Mouse (Mus musculus): ENCODE data around the gene Vmn2r86.
"Not testable (repeated sequence)": the region's sequence is repeated elsewhere in the genome, so short reads cannot be mapped to it uniquely, and the experiment has no call there.

The Vmn2r86 gene

DNA sequence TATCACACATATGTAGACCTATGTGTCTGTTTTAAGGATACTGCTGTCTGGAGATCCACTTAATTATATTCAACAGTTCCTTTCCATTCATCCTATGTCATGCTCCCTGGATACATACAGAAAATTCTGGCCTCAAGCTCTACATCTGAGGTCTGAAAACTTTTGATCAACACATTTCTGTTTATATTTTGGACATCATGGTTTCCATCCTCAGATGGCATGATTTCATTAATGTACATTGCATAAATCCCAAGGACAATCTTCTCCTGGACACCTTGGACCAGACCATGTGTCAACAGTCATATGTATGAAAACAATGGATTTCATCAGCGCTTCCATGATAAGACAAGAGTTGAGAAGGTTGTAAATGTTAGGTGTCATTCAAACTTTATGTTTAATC is at the start of gene Vmn2r86:
TSS of gene Vmn2r86 (minus strand) at position 101 of the 400 bp plus-strand sequence.
- DNase-seq, result not testable (repeated sequence)

- no peak for DNase-seq
These were observed 41.4 kb upstream of the Vmn2r86 start, which contains the start of gene Vmn2r87 for GRCm38 (mm10) chr10:130497296-130497695. Vmn2r87 (minus strand) TSS chr10:130497396.

- peak; percentile 1 for DNase-seq
These were observed 14.5 kb upstream of the Vmn2r86 start for GRCm38 (mm10) chr10:130470311-130470760.

GRCm38 (mm10) chr10:130444776-130445175 is 11.1 kb downstream of the Vmn2r86 start:
- DNase-seq, result no peak

DNA sequence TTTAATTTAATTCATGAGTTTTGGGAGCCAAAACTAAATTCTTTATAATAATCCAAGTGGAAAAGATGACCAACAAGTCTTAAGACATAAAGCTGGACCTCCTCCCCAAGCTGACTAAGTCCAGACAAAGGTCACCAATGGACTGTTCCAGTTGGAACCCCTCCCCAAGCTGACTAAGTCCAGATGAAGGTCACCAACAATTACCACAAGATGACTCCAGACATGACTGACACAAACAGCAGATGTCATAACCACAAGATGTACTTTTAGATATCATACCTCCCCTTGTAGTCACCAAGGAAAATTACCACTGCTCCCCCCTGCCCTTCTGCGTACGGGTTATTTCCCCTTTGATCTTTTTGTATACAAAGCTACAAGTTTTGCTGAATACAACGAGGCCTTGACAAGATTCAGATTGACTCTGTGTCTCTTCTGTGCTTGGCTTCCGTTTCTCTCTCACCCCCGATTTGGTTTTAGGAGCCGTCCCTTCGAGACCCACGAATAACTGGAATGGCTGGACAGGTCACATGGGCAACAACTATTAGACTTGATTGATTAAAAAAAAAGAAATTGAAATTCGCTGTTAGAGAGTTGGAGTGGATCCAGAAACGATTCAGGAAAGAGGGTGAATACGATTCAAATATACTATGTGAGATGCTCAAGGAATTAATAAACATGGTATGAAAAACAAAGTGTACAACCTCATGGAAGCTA is 21.5 kb downstream of the Vmn2r86 start:
- DNase-seq, result not testable (repeated sequence)

DNA sequence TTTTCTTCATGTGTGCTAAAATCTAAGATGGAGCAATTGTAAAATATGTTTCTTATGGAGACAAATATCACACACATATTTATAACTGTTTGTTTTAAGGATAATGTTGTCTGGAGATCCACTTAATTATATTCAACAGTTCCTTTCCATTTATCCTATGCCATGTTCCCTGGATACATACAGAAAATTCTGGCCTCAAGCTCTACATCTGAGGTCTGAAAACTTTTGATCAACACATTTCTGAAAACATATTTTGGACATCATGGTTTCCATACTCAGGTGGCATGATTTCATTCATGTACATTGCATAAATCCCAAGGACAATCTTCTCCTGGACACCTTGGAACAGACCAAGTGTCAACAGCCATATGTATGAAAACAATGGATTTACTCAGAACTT is 26.2 kb downstream of the Vmn2r86 start, which contains the start of gene Vmn2r85:
TSS of gene Vmn2r85 (minus strand) at position 101 of the 400 bp plus-strand sequence.
- not testable (repeated sequence) for DNase-seq

GRCm38 (mm10) chr10:130422368-130422767 is 33.5 kb downstream of the Vmn2r86 start:
- DNase-seq, result not testable (repeated sequence)

- no peak for DNase-seq
These were observed 35.4 kb downstream of the Vmn2r86 start for GRCm38 (mm10) chr10:130420401-130420800.

GRCm38 (mm10) chr10:130419954-130420353 is 35.9 kb downstream of the Vmn2r86 start:
- not testable (repeated sequence) for DNase-seq

GRCm38 (mm10) chr10:130416352-130416751 is 39.5 kb downstream of the Vmn2r86 start:
- DNase-seq, result not testable (repeated sequence)

DNA sequence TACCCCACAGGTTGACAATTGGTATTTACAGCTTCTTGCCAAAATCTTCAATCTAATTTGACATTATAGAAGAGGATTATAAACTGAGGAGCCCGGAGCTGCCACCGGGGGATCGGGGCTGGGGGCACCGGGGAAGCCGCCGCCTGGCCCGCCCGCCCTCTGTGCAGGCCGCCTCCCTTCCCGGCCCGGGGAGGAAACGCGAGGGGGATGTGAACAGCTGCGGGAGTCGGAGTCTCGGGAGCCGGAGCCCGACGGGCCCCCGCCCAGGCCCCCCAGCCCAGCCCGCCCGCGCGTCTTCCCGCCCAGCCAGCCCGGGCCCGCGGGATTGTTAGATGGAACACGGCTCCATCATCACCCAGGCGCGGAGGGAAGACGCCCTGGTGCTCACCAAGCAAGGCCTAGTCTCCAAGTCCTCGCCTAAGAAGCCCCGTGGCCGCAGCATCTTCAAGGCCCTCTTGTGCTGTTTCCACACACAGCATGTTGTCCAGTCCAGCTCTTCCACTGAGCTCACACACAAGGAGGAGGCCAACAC is 43.6 kb downstream of the Vmn2r86 start:
- not testable (repeated sequence) for DNase-seq

DNA sequence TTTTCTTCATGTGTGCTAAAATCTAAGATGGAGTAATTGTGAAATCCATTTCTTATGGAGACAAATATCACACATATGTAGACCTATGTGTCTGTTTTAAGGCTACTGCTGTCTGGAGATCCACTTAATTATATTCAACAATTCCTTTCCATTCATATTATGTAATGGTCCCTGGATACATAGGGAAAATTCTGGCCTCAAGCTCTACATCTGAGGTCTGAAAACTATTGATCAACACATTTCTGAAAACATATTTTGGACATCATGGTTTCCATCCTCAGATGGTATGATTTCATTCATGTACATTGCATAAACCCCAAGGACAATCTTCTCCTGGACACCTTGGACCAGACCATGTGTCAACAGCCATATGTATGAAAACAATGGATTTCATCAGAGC is 61.6 kb downstream of the Vmn2r86 start, which contains the start of gene Vmn2r84:
TSS of gene Vmn2r84 (minus strand) at position 101 of the 400 bp plus-strand sequence.
- DNase-seq, result no peak

Measured in lung, postnatal 14 days (tissue).